Mouse (Mus musculus) olfactory bulb, adult 2 months (tissue): ENCODE results near the gene Adcy3.
"Not testable (repeated sequence)": the region's sequence is repeated elsewhere in the genome, so short reads cannot be mapped to it uniquely, and the experiment has no call there.

Experiments
- CTCF ChIP-seq: fragments of 200-500 bp; IDR thresholded peaks from 2 replicates; pipeline ENCODE4 v1.5.1; 2012; ENCODE audit warnings: low read depth, mild to moderate bottlenecking, low read length, moderate library complexity; ENCODE audit not compliant: insufficient read depth
- POLR2A ChIP-seq: fragments of 200-500 bp; IDR thresholded peaks from 2 replicates; pipeline ENCODE4 v1.6.1; 2012; ENCODE audit warnings: mild to moderate bottlenecking, low read depth, low read length, moderate library complexity; ENCODE audit not compliant: insufficient read depth

- not testable (repeated sequence) for TF ChIP-seq CTCF, POLR2A
Observed at GRCm38 (mm10) chr12:4240281-4240680, 107.4 kb downstream of the Adcy3 start.
